Mouse (Mus musculus) megakaryocyte, embryonic 14.5 days (primary cell): ENCODE measurements at regions not wholly inside any gene's neighbourhood (a gene's known extent, or its start where the extent isn't known, plus 50 kb on each side); places are given as distances from the start of the nearest gene placed in this dataset.

Experiments
- FLI1 ChIP-seq: IDR thresholded peaks from 2 replicates; pipeline ENCODE4 v1.6.1; 2012; ENCODE audit warnings: low read length, inconsistent platforms, mixed read lengths
- GATA1 ChIP-seq: IDR thresholded peaks from 3 replicates; pipeline ENCODE4 v1.6.1; 2012; ENCODE audit warnings: mixed read lengths, low read length, inconsistent platforms, borderline replicate concordance

- no peak for TF ChIP-seq GATA1
- no peak for TF ChIP-seq FLI1
Observed at GRCm38 (mm10) chr14:58626506-58627256, 516.0 kb downstream of the 1700129C05Rik start.
